Mouse (Mus musculus) MEL (cell line): Measurements from ENCODE around the gene Lamp2. TPM values are rescaled to one million over a fixed set of nuclear protein-coding genes. Genes with fewer than 3 reads are reported as not detected.

Source experiments
- DNase-seq: peaks from one replicate; pipeline ENCODE4 v3.0.0; 2011; ENCODE audit warnings: low read depth, low spot score
- H3K27ac ChIP-seq: 2 replicates; pipeline ENCODE4 v1.5.1; 2012; ENCODE audit warnings: low read depth, mild to moderate bottlenecking, control low read depth, low read length, moderate library complexity; ENCODE audit not compliant: control insufficient read depth
- H3K27me3 ChIP-seq, 2 experiments: fragments of 150-350 bp in 1 of 2; sonication (generic) in 1 of 2; 2 replicates each; pipeline ENCODE4 v1.6.1; 2012; ENCODE audit warnings: low read length in 2 of 2, mild to moderate bottlenecking in 2 of 2, improper control_type of control experiment in 1 of 2, moderate library complexity in 1 of 2; ENCODE audit not compliant: insufficient read depth in 2 of 2, control insufficient read depth in 1 of 2
- H3K36me3 ChIP-seq, 2 experiments: 2 replicates each; pipeline ENCODE4 v1.6.1; 2012 to 2014; ENCODE audit warnings: low read length in 2 of 2, improper control_type of control experiment in 1 of 2, inconsistent platforms in 1 of 2, mild to moderate bottlenecking in 1 of 2; ENCODE audit not compliant: insufficient read depth in 2 of 2, control insufficient read depth in 1 of 2
- H3K4me1 ChIP-seq, 2 experiments: fragments of 150-350 bp in 1 of 2; sonication (generic) in 1 of 2; 2 replicates each; pipeline ENCODE4 v1.6.1; 2012; ENCODE audit warnings: low read length in 2 of 2, improper control_type of control experiment in 1 of 2, mild to moderate bottlenecking in 1 of 2; ENCODE audit not compliant: insufficient read depth in 2 of 2, control insufficient read depth in 1 of 2
- H3K4me3 ChIP-seq, 2 experiments: fragments of 150-350 bp in 1 of 2; sonication (generic) in 1 of 2; 2 replicates each; pipeline ENCODE4 v1.5.1; 2012; ENCODE audit warnings: low read depth in 2 of 2, low read length in 2 of 2, mild to moderate bottlenecking in 2 of 2, moderate library complexity in 2 of 2, control low read depth in 1 of 2, improper control_type of control experiment in 1 of 2; ENCODE audit not compliant: control insufficient read depth in 1 of 2, insufficient read depth in 1 of 2
- H3K79me2 ChIP-seq: 2 replicates; pipeline ENCODE4 v1.6.1; 2012; ENCODE audit warnings: mild to moderate bottlenecking, low read length, moderate library complexity; ENCODE audit not compliant: control insufficient read depth, poor library complexity, insufficient read depth
- H3K9ac ChIP-seq: 2 replicates; pipeline ENCODE4 v1.6.1; 2012; ENCODE audit warnings: low read depth, mild to moderate bottlenecking, control low read depth, low read length, moderate library complexity; ENCODE audit not compliant: control insufficient read depth, poor library complexity, severe bottlenecking
- H3K9me3 ChIP-seq: fragments of 150-350 bp; sonication (generic); replicated peaks from 2 replicates; pipeline ENCODE4 v1.6.1; 2012; ENCODE audit warnings: mild to moderate bottlenecking, low read length, improper control_type of control experiment, moderate library complexity; ENCODE audit not compliant: insufficient read depth
- CTCF ChIP-seq, 3 experiments: IDR thresholded peaks in 2 of 3; conservative IDR thresholded peaks in 1 of 3; 2 replicates each; pipeline ENCODE4 v1.5.1; 2011 to 2012; ENCODE audit warnings: low read length in 3 of 3, low read depth in 2 of 3, mild to moderate bottlenecking in 2 of 3, improper control_type of control experiment in 1 of 3, inconsistent platforms in 1 of 3, mixed read lengths in 1 of 3, moderate library complexity in 1 of 3; ENCODE audit not compliant: control insufficient read depth in 1 of 3, insufficient read depth in 1 of 3, poor library complexity in 1 of 3, severe bottlenecking in 1 of 3
- E2F4 ChIP-seq: IDR thresholded peaks from 2 replicates; pipeline ENCODE4 v1.6.1; 2011; ENCODE audit warnings: low read depth, low read length, improper control_type of control experiment, borderline replicate concordance
- EP300 ChIP-seq, 2 experiments: IDR thresholded peaks; 2 replicates each; pipeline ENCODE4 v1.6.1; 2011; ENCODE audit warnings: improper control_type of control experiment in 2 of 2, low read length in 2 of 2, low read depth in 1 of 2, mild to moderate bottlenecking in 1 of 2
- ETS1 ChIP-seq: IDR thresholded peaks from 2 replicates; pipeline ENCODE4 v1.6.1; 2012; ENCODE audit warnings: low read depth, mild to moderate bottlenecking, inconsistent platforms, low read length, improper control_type of control experiment, moderate library complexity
- GATA1 ChIP-seq: IDR thresholded peaks from 2 replicates; pipeline ENCODE4 v1.6.1; 2011; ENCODE audit warnings: low read depth, low read length, improper control_type of control experiment
- JUND ChIP-seq: IDR thresholded peaks from 2 replicates; pipeline ENCODE4 v1.6.1; 2011; ENCODE audit warnings: low read depth, mild to moderate bottlenecking, improper control_type of control experiment, low read length
- MAFK ChIP-seq: IDR thresholded peaks from 2 replicates; pipeline ENCODE4 v1.6.1; 2011; ENCODE audit warnings: low read depth, mild to moderate bottlenecking, low read length, improper control_type of control experiment, borderline replicate concordance
- MEF2A ChIP-seq: IDR thresholded peaks from 2 replicates; pipeline ENCODE4 v1.6.1; 2014; ENCODE audit warnings: low read depth, mild to moderate bottlenecking, inconsistent platforms, low read length, improper control_type of control experiment; ENCODE audit not compliant: poor library complexity, insufficient replicate concordance, severe bottlenecking; ENCODE audit errors: extremely low read depth
- MXI1 ChIP-seq: IDR thresholded peaks from 2 replicates; pipeline ENCODE4 v1.6.1; 2011; ENCODE audit warnings: mild to moderate bottlenecking, low read depth, low read length, improper control_type of control experiment
- MYC ChIP-seq: IDR thresholded peaks from 2 replicates; pipeline ENCODE4 v1.6.1; 2011; ENCODE audit warnings: low read depth, mild to moderate bottlenecking, low read length, improper control_type of control experiment, moderate library complexity
- NELFE ChIP-seq: IDR thresholded peaks from 2 replicates; pipeline ENCODE4 v1.6.1; 2011; ENCODE audit warnings: low read depth, low read length, improper control_type of control experiment
- POLR2AphosphoS5 ChIP-seq: IDR thresholded peaks from 2 replicates; pipeline ENCODE4 v1.6.1; 2012; ENCODE audit warnings: low read depth, borderline replicate concordance, mild to moderate bottlenecking, inconsistent platforms, low read length, moderate library complexity, mixed read lengths
- TCF12 ChIP-seq: IDR thresholded peaks from 2 replicates; pipeline ENCODE4 v1.6.1; 2014; ENCODE audit warnings: low read depth, mild to moderate bottlenecking, inconsistent platforms, low read length, improper control_type of control experiment, moderate library complexity
- UBTF ChIP-seq: IDR thresholded peaks from 2 replicates; pipeline ENCODE4 v1.6.1; 2012; ENCODE audit warnings: low read depth, mild to moderate bottlenecking, inconsistent platforms, low read length, improper control_type of control experiment, moderate library complexity, borderline replicate concordance; ENCODE audit not compliant: insufficient read depth
- ZC3H11A ChIP-seq: IDR thresholded peaks from 2 replicates; pipeline ENCODE4 v1.6.1; 2012; ENCODE audit warnings: low read depth, mild to moderate bottlenecking, inconsistent platforms, low read length, improper control_type of control experiment
- ZKSCAN1 ChIP-seq: IDR thresholded peaks from 2 replicates; pipeline ENCODE4 v1.6.1; 2012; ENCODE audit warnings: low read depth, mild to moderate bottlenecking, inconsistent platforms, low read length, improper control_type of control experiment, moderate library complexity
- polyA plus RNA-seq, 2 experiments: library from polyadenylated mRNA; stranded (reverse) in 1 of 2; unstranded in 1 of 2; fragments of >175 nt in 1 of 2; fragments of >200 nt in 1 of 2; gene quantifications; 2 replicates each; pipeline versions ENCODE4 v1.2.1 to v1.2.4; 2012; ENCODE audit warnings: low replicate concordance in 2 of 2, low read depth in 1 of 2; ENCODE audit not compliant: insufficient read length in 2 of 2, insufficient read depth in 1 of 2, missing spikeins in 1 of 2
- total RNA-seq: library from RNA; depleted of rRNA; stranded (reverse); fragments of 300-350 nt; gene quantifications from 2 replicates; pipeline ENCODE4 v1.2.3, GENCODE M21; 2012

Gene Lamp2
- total and polyA plus RNA-seq, 3 experiments: 20.6 to 80.5 (median 28.9) TPM

- Histone ChIP-seq H3K4me3 (no peak overlapping the region), H3K27me3 (no peaks in the 10 kb centered on the region), H3K9me3 (no peaks in the 10 kb centered on the region), H3K9ac (no peak overlapping the region), H3K4me1 (no peaks in the 10 kb centered on the region), H3K79me2 (no peaks in the 10 kb centered on the region), H3K36me3 (no peaks in the 10 kb centered on the region), H3K27ac (no peak overlapping the region)
- TF ChIP-seq TCF12 (no peak), POLR2AphosphoS5 (no peak), MAFK (no peak), NELFE (no peak), CTCF (IDR thresholded peaks at IDR 0.05 in 2 of 3, conservative IDR thresholded peaks at IDR 0.05 in 1 of 3; ENCODE audit: control insufficient read depth in 1 of 3, insufficient read depth in 1 of 3, low read depth in 2 of 3, low read length in 3 of 3, poor library complexity in 1 of 3, severe bottlenecking in 1 of 3) (no peak), JUND (no peak), MYC (no peak), MXI1 (no peak), E2F4 (no peak)
- DNase-seq: no peak
Measured at GRCm38 (mm10) chrX:38422396-38422795, 33.9 kb downstream of the Lamp2 start.

GRCm38 (mm10) chrX:38403879-38404278 is 52.4 kb downstream of the Lamp2 start:
- H3K4me3 ChIP-seq: no peak overlapping the region
- H3K36me3 ChIP-seq: no peaks in the 10 kb centered on the region; a peak in 1 of 4 replicates
- H3K4me1 ChIP-seq: no peaks in the 10 kb centered on the region; a peak in 1 of 4 replicates
- H3K27ac ChIP-seq: no peak overlapping the region
- H3K79me2 ChIP-seq: no peaks in the 10 kb centered on the region
- TF ChIP-seq GATA1: no peak
- no peak for TF ChIP-seq ZKSCAN1
- TF ChIP-seq ZC3H11A: no peak
- no peak for TF ChIP-seq MEF2A
- no peak for TF ChIP-seq ETS1
- no peak for TF ChIP-seq EP300 (IDR thresholded peaks at IDR 0.05; ENCODE audit: low read depth in 1 of 2, low read length in 2 of 2)
- TF ChIP-seq NELFE: no peak
- TF ChIP-seq CTCF (IDR thresholded peaks at IDR 0.05 in 2 of 3, conservative IDR thresholded peaks at IDR 0.05 in 1 of 3; ENCODE audit: control insufficient read depth in 1 of 3, insufficient read depth in 1 of 3, low read depth in 2 of 3, low read length in 3 of 3, poor library complexity in 1 of 3, severe bottlenecking in 1 of 3): no peak
- no peak for TF ChIP-seq UBTF
- TF ChIP-seq MYC: no peak
- no peaks in the 10 kb centered on the region for H3K9me3 ChIP-seq
- no peak for DNase-seq
- H3K27me3 ChIP-seq: no peaks in the 10 kb centered on the region
- H3K9ac ChIP-seq: no peak overlapping the region
